Mouse (Mus musculus) c-Kit-positive CD71-negative TER-119-negative erythroid progenitor cells, embryonic 14.5 days (primary cell): Measurements from ENCODE around the gene Klhl3.

Experiments used
- DNase-seq: peaks from one replicate; pipeline ENCODE4 v3.0.0-alpha.2; 2013; ENCODE audit warnings: low read depth

Gene Klhl3

GRCm38 (mm10) chr13:58066496-58067389, 46.6 kb downstream of the Klhl3 start:
- peak; percentile 30 for DNase-seq

GRCm38 (mm10) chr13:58066081-58066495, 47.3 kb downstream of the Klhl3 start:
- no peak for DNase-seq

- no peak for DNase-seq
These were observed 48.1 kb downstream of the Klhl3 start for GRCm38 (mm10) chr13:58065316-58065715.

GRCm38 (mm10) chr13:58057953-58058870, 55.2 kb downstream of the Klhl3 start:
- DNase-seq, result no peak

DNA sequence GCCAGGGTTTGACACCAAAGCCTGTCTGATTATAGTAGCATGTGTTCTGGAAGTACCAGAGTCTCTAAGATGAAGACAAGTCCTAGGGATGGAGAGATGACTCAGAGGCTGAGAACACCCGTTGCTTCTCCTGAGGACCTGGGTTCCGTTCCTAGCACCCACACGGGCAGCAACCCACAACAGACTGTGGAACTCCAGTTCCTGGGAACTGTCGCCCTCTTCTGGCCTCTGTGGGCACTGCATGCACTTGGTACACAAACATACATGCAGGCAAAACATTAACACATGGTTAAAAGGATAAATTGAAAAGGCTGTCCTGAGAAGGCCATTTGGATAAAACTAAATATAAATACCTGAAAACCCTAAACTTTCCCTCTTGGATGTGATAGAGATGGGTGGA, 56.8 kb downstream of the Klhl3 start:
- no peak for DNase-seq

DNA sequence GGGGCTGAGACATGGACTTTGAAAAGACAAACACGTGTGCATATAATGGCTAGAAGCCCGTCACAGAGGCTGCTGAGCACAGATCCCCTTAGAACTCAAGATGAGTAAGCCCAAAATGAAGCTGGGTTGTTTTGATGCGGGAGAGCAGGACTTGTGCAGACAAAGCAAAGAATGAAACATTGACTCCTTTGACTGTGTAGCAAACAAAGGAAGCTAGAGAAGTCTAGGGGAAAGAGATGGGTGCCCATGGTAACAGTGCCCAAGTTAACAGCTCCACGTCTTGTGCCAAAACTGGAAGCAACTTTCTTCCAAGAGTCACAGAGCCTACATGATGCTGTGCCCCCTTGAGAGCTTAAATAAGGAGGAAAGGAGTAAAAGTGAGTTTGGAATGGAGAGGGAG, 59.8 kb downstream of the Klhl3 start:
- DNase-seq, result no peak

- DNase-seq, result no peak
These were observed 61.7 kb downstream of the Klhl3 start for GRCm38 (mm10) chr13:58051654-58052053.

DNA sequence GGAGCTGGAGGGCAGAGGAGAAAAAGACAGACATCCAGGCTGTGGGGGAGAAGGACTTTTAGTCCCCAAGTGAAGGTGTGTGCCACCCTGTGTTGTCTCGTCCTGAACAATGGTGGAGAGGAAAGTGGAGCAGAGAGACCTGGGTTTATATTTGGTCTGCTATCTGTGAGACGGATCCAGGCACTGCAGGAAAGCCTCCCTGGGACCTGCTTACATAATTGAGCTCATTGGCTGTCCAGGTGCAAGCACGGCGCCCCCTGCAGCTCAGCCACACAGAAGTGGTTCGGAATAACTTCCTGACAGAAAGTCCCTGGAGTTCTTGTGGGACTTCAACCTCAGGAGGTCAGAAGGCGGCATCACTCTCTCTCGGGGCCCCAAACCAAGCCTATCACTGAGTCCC, 62.1 kb downstream of the Klhl3 start:
- DNase-seq, result no peak

DNA sequence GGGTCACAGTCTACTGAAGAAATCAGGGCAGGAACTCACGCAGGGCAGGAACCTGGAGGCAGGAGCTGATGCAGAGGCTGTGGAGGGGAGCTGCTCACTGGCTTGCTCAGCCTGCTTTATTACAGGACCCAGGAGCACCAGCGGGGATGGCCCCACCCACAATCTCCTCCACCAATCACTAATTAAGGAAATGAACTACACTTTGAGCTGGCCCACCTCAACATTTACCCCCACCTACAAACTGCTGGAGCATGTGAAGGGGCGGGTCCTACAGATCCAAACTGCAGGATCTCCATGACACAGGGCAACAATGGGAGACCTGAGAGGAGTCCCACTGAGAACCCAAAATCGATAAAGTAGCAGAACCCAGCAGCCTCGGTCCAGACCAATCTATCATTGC, 64.3 kb downstream of the Klhl3 start:
- DNase-seq, result no peak

DNA sequence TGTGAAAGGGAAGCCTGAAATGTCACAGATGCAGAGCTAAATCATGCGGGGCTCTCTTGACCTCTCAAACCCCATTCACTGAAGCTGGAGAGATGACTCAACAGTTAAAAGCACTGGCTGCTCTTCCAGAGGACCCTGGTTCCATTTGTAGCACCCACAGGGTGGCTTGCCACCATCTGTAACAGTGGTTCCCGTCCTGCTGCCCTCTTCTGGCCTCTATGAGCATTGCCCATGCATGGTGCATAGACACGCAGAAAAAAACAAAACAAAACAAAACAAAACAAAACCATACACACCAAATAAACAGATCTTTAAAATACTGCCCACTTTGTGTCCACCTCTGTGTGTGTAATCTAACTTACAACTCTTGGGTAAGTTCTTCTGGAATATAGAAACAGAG, 65.3 kb downstream of the Klhl3 start:
- DNase-seq, result no peak

- DNase-seq, result no peak
These were observed 67.2 kb downstream of the Klhl3 start for GRCm38 (mm10) chr13:58046178-58046577.

DNA sequence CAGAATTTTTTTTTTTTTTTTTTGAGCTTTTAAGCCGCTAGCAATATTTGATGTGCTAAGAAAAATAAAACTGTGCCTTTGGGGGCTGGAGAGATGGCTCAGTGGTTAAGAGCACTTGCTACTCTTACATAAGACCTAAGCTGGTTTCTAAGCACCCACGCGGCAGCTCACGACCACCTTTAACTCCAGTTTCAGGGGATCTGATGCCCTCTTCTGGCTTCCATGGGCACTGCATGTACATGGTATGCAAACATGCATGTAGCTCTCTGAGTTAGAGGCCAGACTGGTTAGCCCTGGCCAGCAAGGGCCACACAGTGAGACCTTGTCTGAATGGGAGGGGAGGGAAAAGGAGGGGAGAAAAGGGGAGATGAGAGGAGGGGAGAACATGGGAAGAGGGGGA, 68.1 kb downstream of the Klhl3 start:
- no peak for DNase-seq

- no peak for DNase-seq
These were observed 70.1 kb downstream of the Klhl3 start for GRCm38 (mm10) chr13:58043278-58043677.

DNA sequence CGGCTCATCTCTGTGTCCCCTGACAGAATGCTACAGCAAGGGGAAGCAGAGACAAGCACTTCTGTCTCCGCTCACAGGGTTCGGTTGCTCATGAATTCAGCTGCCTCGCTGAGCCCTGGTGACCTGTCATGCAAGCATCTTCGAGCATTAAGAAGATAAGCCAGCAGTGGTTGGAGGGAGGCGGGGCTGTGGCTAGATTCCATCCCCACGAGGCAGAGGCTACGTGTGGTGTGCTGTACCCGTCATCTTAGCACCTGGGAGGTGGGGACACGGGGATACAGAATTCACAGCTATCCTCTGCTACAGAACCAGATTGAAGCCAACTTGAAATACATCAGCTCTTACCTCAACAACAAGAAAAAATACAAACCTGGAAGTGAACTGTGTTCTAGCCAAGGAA, 73.3 kb downstream of the Klhl3 start:
- no peak for DNase-seq

DNA sequence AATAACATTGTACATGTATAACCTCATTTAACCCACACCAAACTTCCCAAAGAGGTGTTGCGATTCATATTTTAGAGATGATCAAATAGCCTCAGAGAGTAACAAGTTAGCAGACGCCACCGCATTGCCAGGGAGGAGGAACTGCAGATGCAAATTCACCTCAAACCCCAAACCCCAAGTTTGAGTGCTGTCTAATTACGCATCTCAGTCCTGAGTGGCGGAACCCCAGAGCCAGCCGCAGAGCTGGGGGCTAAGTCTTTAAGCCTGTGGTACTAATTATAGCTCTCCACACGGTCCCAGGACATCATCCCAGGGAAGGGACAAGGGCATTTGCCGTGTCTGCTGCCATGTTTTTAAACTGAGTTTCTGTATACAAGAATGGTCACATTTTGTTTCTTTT, 75.9 kb downstream of the Klhl3 start:
- no peak for DNase-seq

GRCm38 (mm10) chr13:58035470-58036156, 77.8 kb downstream of the Klhl3 start:
- DNase-seq, result no peak

GRCm38 (mm10) chr13:58034985-58035384, 78.4 kb downstream of the Klhl3 start:
- no peak for DNase-seq

DNA sequence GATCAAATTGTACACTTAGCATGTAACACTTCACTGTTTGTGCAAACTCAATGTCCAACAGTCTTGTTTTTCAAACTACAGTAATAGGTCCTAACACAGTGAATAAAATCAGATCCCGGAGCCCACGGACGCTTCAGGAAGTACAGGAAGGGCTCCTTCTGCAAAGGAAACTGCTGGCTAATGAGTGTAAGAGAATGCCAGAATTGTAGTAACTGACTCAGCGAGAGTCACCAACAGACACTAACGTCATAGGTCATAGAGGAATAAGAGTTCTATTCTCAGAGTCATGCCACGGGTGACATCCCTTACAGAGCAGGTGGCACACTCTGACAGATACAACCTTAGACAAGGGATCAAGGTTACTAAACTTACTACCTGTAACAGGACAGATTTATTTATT, 78.9 kb downstream of the Klhl3 start:
- DNase-seq, result no peak

GRCm38 (mm10) chr13:58031755-58032154, 81.6 kb downstream of the Klhl3 start:
- DNase-seq, result peak; percentile 42

DNA sequence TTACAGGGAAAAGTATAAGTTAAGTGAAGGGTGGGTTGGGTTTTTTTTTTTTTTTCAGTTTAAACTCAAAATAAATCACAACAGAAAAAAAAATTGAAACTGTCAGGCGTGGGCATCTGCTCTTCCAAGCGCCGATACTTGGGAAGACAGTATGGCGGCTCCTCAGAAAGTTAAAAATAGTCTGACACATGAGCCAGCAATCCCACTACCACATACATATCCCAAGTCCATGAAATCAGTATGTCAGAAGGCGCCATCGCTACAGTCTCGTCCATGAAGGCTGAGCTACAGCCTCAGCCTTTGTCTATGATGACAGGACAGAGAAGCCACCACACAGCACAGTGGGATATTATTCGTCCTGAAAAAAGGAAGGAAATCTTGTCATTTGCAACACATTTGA, 86.3 kb downstream of the Klhl3 start:
- no peak for DNase-seq

DNA sequence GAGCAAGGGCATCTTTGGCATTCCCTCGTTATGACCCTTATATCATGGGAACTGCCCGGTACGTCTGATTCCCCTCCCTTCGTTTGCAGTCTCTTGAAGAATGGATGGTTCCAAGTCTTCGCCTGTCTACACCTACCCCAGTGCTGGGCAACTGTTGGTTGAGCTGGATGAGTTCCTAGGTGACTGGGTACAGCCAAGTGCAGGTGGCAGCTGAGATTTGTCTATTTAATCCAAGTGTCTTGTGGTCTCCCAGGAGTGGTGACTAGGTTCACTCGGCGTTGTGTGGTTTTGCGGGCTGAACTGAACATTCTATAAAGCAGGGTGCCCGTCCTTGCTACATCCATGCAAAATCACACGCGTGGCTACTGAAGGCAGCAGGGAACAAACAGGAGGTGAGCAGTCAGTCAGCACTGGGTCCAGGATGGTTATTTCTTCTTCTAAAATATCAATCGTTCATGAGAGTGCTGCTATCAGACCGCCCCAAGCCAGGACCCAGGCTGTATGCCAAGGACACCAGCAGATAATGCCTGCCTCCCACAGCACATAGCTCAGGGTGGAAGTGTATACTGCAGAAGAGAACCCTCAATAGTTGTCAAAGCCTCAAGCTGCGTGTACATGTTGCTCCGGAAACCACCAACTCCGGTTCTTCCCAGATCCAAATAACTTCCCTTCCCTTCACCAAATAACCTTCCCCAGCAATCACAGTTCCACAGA, 87.5 kb downstream of the Klhl3 start:
- DNase-seq, result no peak
